Mouse (Mus musculus): ENCODE results near the gene Fgd2. TPM values are rescaled to one million over a fixed set of nuclear protein-coding genes. Genes with fewer than 3 reads are reported as not detected.
"Not testable (repeated sequence)": the region's sequence is repeated elsewhere in the genome, so short reads cannot be mapped to it uniquely, and the experiment has no call there.

The Fgd2 gene
- 5.9 and 8.2 TPM in 2 replicates for polyA plus RNA-seq (2015; fragmentation: Nextera tagmentation; extraction: Ambion mirVana)

DNA sequence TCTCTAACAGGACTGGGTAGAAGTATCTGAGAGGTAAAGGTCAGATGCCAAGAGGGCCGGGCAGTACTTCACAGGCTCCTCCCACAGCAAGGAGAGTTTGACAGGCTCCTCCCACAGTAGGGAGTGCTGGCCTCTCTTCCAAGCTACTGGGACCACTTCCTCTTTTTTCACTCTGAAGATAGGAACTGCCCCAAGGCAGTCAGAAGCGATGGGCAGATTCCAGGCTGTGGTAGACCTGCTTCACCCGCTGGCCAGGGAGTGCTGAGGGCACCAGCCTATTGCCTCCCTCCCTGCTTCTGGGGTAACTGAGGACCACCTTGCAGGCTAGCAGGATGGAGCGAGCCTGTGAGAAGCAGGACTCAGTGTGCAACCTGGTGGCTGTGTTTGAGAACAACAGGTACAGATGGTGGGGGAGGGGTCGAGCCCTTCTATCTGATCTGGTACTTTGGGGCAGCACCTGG, at the start of gene Fgd2:
Fgd2 (plus strand) TSS at position 154 of the 461 bp plus-strand sequence.
- Histone ChIP-seq H3K4me3 (ENCODE audit: low read depth, low read length) (no peak within 1 kb of the TSS), H3K9ac (ENCODE audit: low read length) (no peak within 1 kb of the TSS), H3K36me3 (ENCODE audit: control insufficient read depth, insufficient read depth, low read length) (no peaks in the 10 kb centered on the region), H3K27ac (replicated peaks) (no peak within 1 kb of the TSS), H3K27me3 (ENCODE audit: control insufficient read depth, insufficient read depth, low read length) (no peaks in the 10 kb centered on the region), H3K4me1 (replicated peaks; ENCODE audit: control insufficient read depth, insufficient read depth) (peaks cover 5% of the 10 kb centered on the region; the same call in 1 of the 2 replicates), H3K4me2 (replicated peaks; ENCODE audit: low read depth) (no peak within 1 kb of the TSS), H3K9me3 (ENCODE audit: control insufficient read depth, low read length) (no peaks in the 10 kb centered on the region)
- DNase-seq (ENCODE audit: low spot score): no peak
- WGBS: 20% methylated on average over 5 of the region's 5 CpGs
- no peak for ATAC-seq (ENCODE audit: low FRiP score, low TSS enrichment)
- TF ChIP-seq CTCF (IDR thresholded peaks at IDR 0.05; ENCODE audit: low read depth) (peak; percentile 39; the same call in 1 of the 2 replicates), EP300 (optimal IDR thresholded peaks at IDR 0.05) (no peak)

DNA sequence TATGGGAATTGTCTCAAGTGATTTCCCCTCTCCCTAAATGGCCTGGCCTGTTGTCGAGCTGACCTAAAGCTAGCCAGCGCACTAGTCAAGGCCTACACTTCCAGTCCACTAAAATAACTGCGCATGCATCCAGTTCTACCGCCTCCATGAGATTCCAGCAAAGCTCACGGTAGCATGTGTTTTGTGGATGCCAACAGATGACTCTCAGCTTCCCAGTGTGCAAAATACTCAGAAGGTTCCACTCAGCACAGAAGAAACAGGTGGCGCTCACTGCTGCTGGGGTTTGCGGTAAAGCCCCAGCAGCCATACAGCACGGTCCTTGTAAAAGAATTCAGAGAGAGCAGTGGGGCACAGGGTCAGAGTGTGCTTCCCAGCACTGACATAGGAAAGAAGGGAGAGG, 49.1 kb upstream of the Fgd2 start:
- H3K9ac ChIP-seq (ENCODE audit: low read length): no peak overlapping the region
- no peaks in the 10 kb centered on the region for H3K36me3 ChIP-seq (ENCODE audit: control insufficient read depth, insufficient read depth, low read length)
- DNase-seq (ENCODE audit: low spot score): no peak
- H3K4me1 ChIP-seq (replicated peaks; ENCODE audit: control insufficient read depth, insufficient read depth): no peaks in the 10 kb centered on the region
- no peak for TF ChIP-seq EP300 (optimal IDR thresholded peaks at IDR 0.05)
- TF ChIP-seq CTCF (IDR thresholded peaks at IDR 0.05; ENCODE audit: low read depth): no peak
- no peak overlapping the region for H3K27ac ChIP-seq (replicated peaks)
- H3K9me3 ChIP-seq (ENCODE audit: control insufficient read depth, low read length): no peaks in the 10 kb centered on the region
- no peak overlapping the region for H3K4me3 ChIP-seq (ENCODE audit: low read depth, low read length)
- ATAC-seq (ENCODE audit: low FRiP score, low TSS enrichment): no peak
- WGBS: 88% methylated on average over 8 of the region's 8 CpGs
- no peak overlapping the region for H3K4me2 ChIP-seq (replicated peaks; ENCODE audit: low read depth)
- H3K27me3 ChIP-seq (ENCODE audit: control insufficient read depth, insufficient read depth, low read length): no peaks in the 10 kb centered on the region

DNA sequence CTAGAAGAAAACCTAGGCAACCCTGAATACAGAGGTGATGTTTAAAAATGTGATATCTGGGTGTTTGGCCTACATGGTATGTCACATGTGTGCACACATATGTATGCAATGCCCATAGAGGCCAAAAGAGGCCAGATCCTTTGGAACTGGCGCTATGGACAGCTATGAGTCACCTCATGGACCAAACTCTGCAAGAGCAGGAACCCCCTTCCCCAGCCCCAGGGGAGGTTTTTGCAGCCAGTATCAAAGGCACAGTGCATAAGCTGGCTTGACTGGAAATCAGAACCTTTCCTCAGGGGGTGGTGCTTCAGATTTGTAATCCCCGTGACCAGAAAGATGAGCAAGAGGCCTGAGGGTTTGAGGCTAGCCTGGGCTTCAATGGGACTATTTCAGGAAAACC, 48.6 kb upstream of the Fgd2 start:
- no peak for DNase-seq (ENCODE audit: low spot score)
- H3K27ac ChIP-seq (replicated peaks): no peak overlapping the region
- no peak overlapping the region for H3K4me2 ChIP-seq (replicated peaks; ENCODE audit: low read depth)
- H3K9ac ChIP-seq (ENCODE audit: low read length): no peak overlapping the region
- no peaks in the 10 kb centered on the region for H3K9me3 ChIP-seq (ENCODE audit: control insufficient read depth, low read length)
- H3K4me1 ChIP-seq (replicated peaks; ENCODE audit: control insufficient read depth, insufficient read depth): no peaks in the 10 kb centered on the region
- WGBS: 93% methylated on average over 2 of the region's 2 CpGs
- no peaks in the 10 kb centered on the region for H3K27me3 ChIP-seq (ENCODE audit: control insufficient read depth, insufficient read depth, low read length)
- no peak overlapping the region for H3K4me3 ChIP-seq (ENCODE audit: low read depth, low read length)
- H3K36me3 ChIP-seq (ENCODE audit: control insufficient read depth, insufficient read depth, low read length): no peaks in the 10 kb centered on the region
- ATAC-seq (ENCODE audit: low FRiP score, low TSS enrichment): no peak
- TF ChIP-seq EP300 (optimal IDR thresholded peaks at IDR 0.05): no peak
- no peak for TF ChIP-seq CTCF (IDR thresholded peaks at IDR 0.05; ENCODE audit: low read depth)

DNA sequence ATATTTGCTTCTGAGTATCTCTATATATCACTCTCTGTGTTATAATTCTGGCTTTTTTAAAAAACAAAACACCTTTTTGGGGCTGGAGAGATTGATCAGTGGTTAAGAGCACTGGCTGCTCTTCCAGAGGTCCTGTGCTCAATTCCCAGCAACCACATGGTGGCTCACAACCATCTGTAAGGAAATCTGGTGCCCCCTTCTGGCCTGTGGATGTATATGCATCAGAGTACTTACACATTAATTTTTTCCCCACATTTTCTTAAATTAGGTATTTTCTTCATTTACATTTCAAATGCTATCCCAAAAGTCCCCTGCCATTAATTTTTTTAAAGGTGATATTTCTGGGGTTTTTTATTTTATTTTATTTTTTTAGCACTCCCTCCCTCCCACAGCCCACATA, 47.4 kb upstream of the Fgd2 start:
- Histone ChIP-seq H3K4me3 (ENCODE audit: low read depth, low read length) (no peak overlapping the region), H3K9ac (ENCODE audit: low read length) (no peak overlapping the region), H3K27ac (replicated peaks) (no peak overlapping the region), H3K4me1 (replicated peaks; ENCODE audit: control insufficient read depth, insufficient read depth) (no peaks in the 10 kb centered on the region), H3K4me2 (replicated peaks; ENCODE audit: low read depth) (no peak overlapping the region), H3K9me3 (ENCODE audit: control insufficient read depth, low read length) (no peaks in the 10 kb centered on the region), H3K36me3 (ENCODE audit: control insufficient read depth, insufficient read depth, low read length) (no peaks in the 10 kb centered on the region), H3K27me3 (ENCODE audit: control insufficient read depth, insufficient read depth, low read length) (no peaks in the 10 kb centered on the region)
- no peak for DNase-seq (ENCODE audit: low spot score)
- ATAC-seq (ENCODE audit: low FRiP score, low TSS enrichment): no peak
- TF ChIP-seq CTCF (IDR thresholded peaks at IDR 0.05; ENCODE audit: low read depth) (peak; percentile 49), EP300 (optimal IDR thresholded peaks at IDR 0.05) (no peak)

DNA sequence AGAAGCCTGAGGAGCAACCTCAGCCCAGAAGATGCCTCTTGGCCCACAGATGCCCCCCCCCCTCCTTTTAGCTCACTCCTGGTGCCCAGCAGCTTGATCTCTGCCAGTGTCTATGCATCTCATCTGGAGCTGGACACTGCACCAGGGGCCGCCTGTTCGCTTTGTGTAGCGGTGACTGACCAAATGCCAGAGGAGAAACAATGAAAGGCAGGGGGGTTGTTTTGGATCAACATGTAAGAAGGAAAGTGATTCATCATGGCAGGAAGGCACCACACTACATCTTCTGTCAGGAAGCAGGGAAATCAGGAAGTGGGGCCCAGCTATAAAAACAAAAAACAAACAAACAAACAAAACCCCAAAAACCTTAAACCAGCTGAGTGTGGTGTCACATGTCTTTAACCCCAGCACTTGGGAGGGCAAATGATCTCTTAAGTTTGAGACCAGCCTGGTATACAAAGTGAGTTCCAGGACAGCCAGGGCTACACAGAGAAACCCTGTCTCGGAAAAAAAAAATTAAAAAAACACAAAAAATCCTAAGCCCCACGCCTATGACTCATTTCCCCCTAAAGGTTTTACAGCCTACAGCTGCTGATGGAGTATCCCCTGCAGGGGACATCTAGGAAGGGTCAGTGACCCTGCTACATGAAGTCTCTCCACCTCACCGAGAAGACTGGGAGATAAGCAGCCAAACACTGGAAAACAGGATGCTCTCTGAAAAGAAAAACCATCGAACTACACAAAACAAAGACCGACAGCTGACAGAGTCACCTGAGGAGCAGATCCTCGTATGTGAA, 44.8 kb upstream of the Fgd2 start:
- no peak for ATAC-seq (ENCODE audit: low FRiP score, low TSS enrichment)
- H3K27ac ChIP-seq (replicated peaks): no peak overlapping the region
- 58% methylated on average over 9 of the region's 9 CpGs for WGBS

DNA sequence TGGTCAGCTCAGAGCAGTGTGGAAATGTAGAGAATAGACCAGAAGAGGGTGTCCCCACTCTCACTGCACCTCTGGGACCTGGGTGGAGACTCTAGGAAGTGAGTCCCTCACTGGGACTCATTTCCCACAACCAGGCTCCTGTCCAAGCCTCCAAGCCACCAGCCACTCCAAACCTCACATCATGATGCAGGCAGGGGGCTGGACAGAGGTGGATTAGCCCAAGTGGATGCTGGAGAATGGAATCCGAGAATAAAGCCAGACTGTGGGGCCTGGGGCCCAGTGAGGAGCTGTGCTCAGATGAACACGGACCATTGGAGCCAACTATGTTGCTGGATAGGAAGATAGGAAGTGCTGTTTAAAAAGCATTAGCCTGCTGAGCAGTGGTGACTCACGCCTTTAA, 43.8 kb upstream of the Fgd2 start:
- Histone ChIP-seq H3K36me3 (ENCODE audit: control insufficient read depth, insufficient read depth, low read length) (no peaks in the 10 kb centered on the region), H3K9ac (ENCODE audit: low read length) (no peak overlapping the region), H3K4me1 (replicated peaks; ENCODE audit: control insufficient read depth, insufficient read depth) (no peaks in the 10 kb centered on the region), H3K4me2 (replicated peaks; ENCODE audit: low read depth) (no peak overlapping the region), H3K27me3 (ENCODE audit: control insufficient read depth, insufficient read depth, low read length) (no peaks in the 10 kb centered on the region), H3K9me3 (ENCODE audit: control insufficient read depth, low read length) (no peaks in the 10 kb centered on the region), H3K27ac (replicated peaks) (no peak overlapping the region), H3K4me3 (ENCODE audit: low read depth, low read length) (no peak overlapping the region)
- DNase-seq (ENCODE audit: low spot score) (no peak), ATAC-seq (ENCODE audit: low FRiP score, low TSS enrichment) (no peak)
- TF ChIP-seq EP300 (optimal IDR thresholded peaks at IDR 0.05): no peak
- no peak for TF ChIP-seq CTCF (IDR thresholded peaks at IDR 0.05; ENCODE audit: low read depth)
- 63% methylated on average over 3 of the region's 3 CpGs for WGBS

More for the DNA sequence above, 44.8 kb upstream of the Fgd2 start:
- no peak for DNase-seq (ENCODE audit: low spot score)
- H3K36me3 ChIP-seq (ENCODE audit: control insufficient read depth, insufficient read depth, low read length): no peaks in the 10 kb centered on the region
- H3K4me1 ChIP-seq (replicated peaks; ENCODE audit: control insufficient read depth, insufficient read depth): no peaks in the 10 kb centered on the region
- no peaks in the 10 kb centered on the region for H3K27me3 ChIP-seq (ENCODE audit: control insufficient read depth, insufficient read depth, low read length)
- H3K4me2 ChIP-seq (replicated peaks; ENCODE audit: low read depth): no peak overlapping the region
- H3K9me3 ChIP-seq (ENCODE audit: control insufficient read depth, low read length): no peaks in the 10 kb centered on the region
- H3K4me3 ChIP-seq (ENCODE audit: low read depth, low read length): no peak overlapping the region
- TF ChIP-seq EP300 (optimal IDR thresholded peaks at IDR 0.05) (no peak), CTCF (IDR thresholded peaks at IDR 0.05; ENCODE audit: low read depth) (no peak)
- H3K9ac ChIP-seq (ENCODE audit: low read length): no peak overlapping the region

DNA sequence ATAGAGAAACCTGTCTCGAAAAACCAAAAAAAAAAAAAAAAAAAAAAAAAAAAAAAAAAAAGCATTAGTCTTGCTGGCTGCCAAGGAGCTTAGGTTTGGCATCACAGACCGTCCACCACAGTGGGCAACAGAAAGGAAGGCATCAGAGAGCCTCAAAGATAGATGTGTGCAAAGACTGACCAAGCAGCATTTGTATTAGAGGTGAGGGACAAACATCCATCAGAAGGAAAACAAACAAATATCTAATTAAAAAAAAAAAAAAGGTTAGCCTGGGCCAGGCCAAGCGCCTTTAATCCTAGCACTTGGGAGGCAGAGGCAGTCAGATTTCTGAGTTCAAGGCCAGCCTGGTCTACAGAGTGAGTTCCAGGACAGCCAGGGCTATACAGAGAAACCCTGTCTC, 43.3 kb upstream of the Fgd2 start, which contains the start of gene Pi16:
Pi16 (plus strand) TSS at position 301 of the 400 bp plus-strand sequence.
- not testable (repeated sequence) for ATAC-seq (ENCODE audit: low FRiP score, low TSS enrichment); H3K4me3 ChIP-seq (ENCODE audit: low read depth, low read length); H3K4me1 ChIP-seq (replicated peaks; ENCODE audit: control insufficient read depth, insufficient read depth); H3K9ac ChIP-seq (ENCODE audit: low read length); H3K9me3 ChIP-seq (ENCODE audit: control insufficient read depth, low read length); DNase-seq (ENCODE audit: low spot score); H3K36me3 ChIP-seq (ENCODE audit: control insufficient read depth, insufficient read depth, low read length); H3K27ac ChIP-seq (replicated peaks); H3K4me2 ChIP-seq (replicated peaks; ENCODE audit: low read depth); H3K27me3 ChIP-seq (ENCODE audit: control insufficient read depth, insufficient read depth, low read length)
- 75% methylated on average over 3 of the region's 3 CpGs for WGBS

Measured in stomach, postnatal 0 days (tissue).